Mouse (Mus musculus) hindbrain, embryonic 10.5 days (tissue): Measurements from ENCODE around the gene Ulk3. TPM values are rescaled to one million over a fixed set of nuclear protein-coding genes. Genes with fewer than 3 reads are reported as not detected.

Source experiments
- DNase-seq: peaks from one replicate; pipeline ENCODE4 v3.0.0-alpha.2; 2017; ENCODE audit warnings: low spot score
- H3K27ac ChIP-seq: fragments of 300-500 bp; sonication (generic); 2 replicates; pipeline ENCODE4 v1.5.1; 2016; ENCODE audit warnings: mild to moderate bottlenecking, moderate library complexity
- H3K27me3 ChIP-seq: fragments of 300-500 bp; sonication (generic); 2 replicates; pipeline ENCODE4 v1.6.1; 2016; ENCODE audit warnings: mild to moderate bottlenecking; ENCODE audit not compliant: poor library complexity, insufficient read depth, severe bottlenecking
- H3K36me3 ChIP-seq: fragments of 300-500 bp; sonication (generic); 2 replicates; pipeline ENCODE4 v1.6.1; 2016; ENCODE audit warnings: mild to moderate bottlenecking, moderate library complexity
- H3K4me1 ChIP-seq: fragments of 300-500 bp; sonication (generic); replicated peaks from 2 replicates; pipeline ENCODE4 v1.6.1; 2016; ENCODE audit warnings: mild to moderate bottlenecking
- H3K4me3 ChIP-seq: fragments of 300-500 bp; sonication (generic); 2 replicates; pipeline ENCODE4 v1.5.1; 2016; ENCODE audit warnings: mild to moderate bottlenecking, moderate library complexity
- H3K9me3 ChIP-seq: fragments of 300-500 bp; sonication (generic); 2 replicates; pipeline ENCODE4 v1.6.1; 2016; ENCODE audit warnings: mild to moderate bottlenecking, moderate library complexity
- WGBS: fragments of 180-500 bp; shearing (Covaris S2); methylation state at CpG from one replicate; pipeline ENCODE4 v1.1.7; 2016; 5-methylcytosine and 5-hydroxymethylcytosine counted together
- polyA plus RNA-seq: library from polyadenylated mRNA; unstranded; fragments of >200 nt; fragmentation: Nextera tagmentation; extraction: Ambion mirVana; gene quantifications from 2 replicates; pipeline ENCODE4 v1.2.1, GENCODE M21; 2016

Gene Ulk3
- polyA plus RNA-seq, 1 experiment from 2014 or later: 14.6 TPM

- H3K4me1 ChIP-seq: peaks cover 17% of the 10 kb centered on the region
- DNase-seq: no peak
- no peaks in the 10 kb centered on the region for H3K27me3 ChIP-seq
- H3K27ac ChIP-seq: no peak overlapping the region
- WGBS: 85% methylated on average over 3 of the region's 3 CpGs
- H3K36me3 ChIP-seq: peaks cover 82% of the 10 kb centered on the region
- H3K4me3 ChIP-seq: no peak overlapping the region
- no peaks in the 10 kb centered on the region for H3K9me3 ChIP-seq
Measured at GRCm38 (mm10) chr9:57584991-57585390, 4.3 kb upstream of the Ulk3 start.

GRCm38 (mm10) chr9:57590726-57591125, 1.5 kb downstream of the Ulk3 start:
- no peak for DNase-seq
- 37% methylated on average over 5 of the region's 5 CpGs for WGBS
- H3K27me3 ChIP-seq: peaks cover 6% of the 10 kb centered on the region; the same call in 1 of the 2 replicates
- peaks cover 42% of the 10 kb centered on the region for H3K36me3 ChIP-seq
- H3K4me3 ChIP-seq: no peak overlapping the region
- peaks cover 61% of the 10 kb centered on the region for H3K4me1 ChIP-seq
- H3K9me3 ChIP-seq: no peaks in the 10 kb centered on the region
- H3K27ac ChIP-seq: no peak overlapping the region

- Histone ChIP-seq H3K4me1 (peaks cover 76% of the 10 kb centered on the region), H3K36me3 (peaks cover 17% of the 10 kb centered on the region), H3K9me3 (no peaks in the 10 kb centered on the region), H3K27ac (peak overlapping the region; percentile 71), H3K27me3 (peaks cover 6% of the 10 kb centered on the region; the same call in 1 of the 2 replicates), H3K4me3 (no peak overlapping the region)
- DNase-seq: peak; percentile 46
- WGBS: 39% methylated on average over 12 of the region's 12 CpGs
Measured at GRCm38 (mm10) chr9:57593454-57594173, 4.4 kb downstream of the Ulk3 start.

GRCm38 (mm10) chr9:57594174-57594509, 4.9 kb downstream of the Ulk3 start:
- H3K27me3 ChIP-seq: peaks cover 6% of the 10 kb centered on the region; the same call in 1 of the 2 replicates
- H3K9me3 ChIP-seq: no peaks in the 10 kb centered on the region
- peaks cover 76% of the 10 kb centered on the region for H3K4me1 ChIP-seq
- H3K36me3 ChIP-seq: peaks cover 17% of the 10 kb centered on the region
- H3K4me3 ChIP-seq: no peak overlapping the region
- peak overlapping the region; percentile 71 for H3K27ac ChIP-seq
- DNase-seq: no peak
- 56% methylated on average over 9 of the region's 9 CpGs for WGBS

GRCm38 (mm10) chr9:57597265-57597664, 8.0 kb downstream of the Ulk3 start:
- DNase-seq: no peak
- Histone ChIP-seq H3K27ac (peak overlapping the region; percentile 59), H3K4me1 (peaks cover 85% of the 10 kb centered on the region), H3K27me3 (no peaks in the 10 kb centered on the region), H3K36me3 (peaks cover 17% of the 10 kb centered on the region), H3K9me3 (no peaks in the 10 kb centered on the region), H3K4me3 (no peak overlapping the region)
- 91% methylated on average over 8 of the region's 8 CpGs for WGBS

- no peaks in the 10 kb centered on the region for H3K9me3 ChIP-seq
- WGBS: 21% methylated on average over 4 of the region's 4 CpGs
- peaks cover 14% of the 10 kb centered on the region for H3K36me3 ChIP-seq
- peak overlapping the region; percentile 59 for H3K27ac ChIP-seq
- peaks cover 83% of the 10 kb centered on the region for H3K4me1 ChIP-seq
- no peak overlapping the region for H3K4me3 ChIP-seq
- H3K27me3 ChIP-seq: no peaks in the 10 kb centered on the region
- DNase-seq: peak; percentile 52
Measured at GRCm38 (mm10) chr9:57597929-57598382, 8.7 kb downstream of the Ulk3 start.

GRCm38 (mm10) chr9:57598851-57599563, 9.8 kb downstream of the Ulk3 start:
- peak; percentile 58 for DNase-seq
- 0 out of 2 replicates have a peak, but pooled peaks cover 3% of the 10 kb centered on the region for H3K27me3 ChIP-seq
- H3K27ac ChIP-seq: peak overlapping the region; percentile 59
- H3K4me3 ChIP-seq: no peak overlapping the region; the same call in 1 of the 2 replicates
- peaks cover 11% of the 10 kb centered on the region for H3K36me3 ChIP-seq
- H3K4me1 ChIP-seq: peaks cover 73% of the 10 kb centered on the region
- 34% methylated on average over 8 of the region's 8 CpGs for WGBS
- no peaks in the 10 kb centered on the region for H3K9me3 ChIP-seq

- Histone ChIP-seq H3K27me3 (peaks cover 19% of the 10 kb centered on the region), H3K4me1 (peaks cover 60% of the 10 kb centered on the region), H3K9me3 (no peaks in the 10 kb centered on the region), H3K27ac (peak overlapping the region; percentile 59), H3K4me3 (no peak overlapping the region; the same call in 1 of the 2 replicates), H3K36me3 (no peaks in the 10 kb centered on the region)
- 7% methylated on average over 3 of the region's 3 CpGs for WGBS
- peak; percentile 55 for DNase-seq
Measured at GRCm38 (mm10) chr9:57600620-57601352, 11.5 kb downstream of the Ulk3 start.

GRCm38 (mm10) chr9:57601353-57601706, 12.1 kb downstream of the Ulk3 start:
- no peak for DNase-seq
- Histone ChIP-seq H3K27ac (peak overlapping the region; percentile 59; the same call in 1 of the 2 replicates), H3K27me3 (peaks cover 25% of the 10 kb centered on the region), H3K4me1 (peaks cover 65% of the 10 kb centered on the region), H3K36me3 (no peaks in the 10 kb centered on the region), H3K4me3 (no peak overlapping the region), H3K9me3 (no peaks in the 10 kb centered on the region)
- WGBS: 78% methylated on average over 2 of the region's 2 CpGs

GRCm38 (mm10) chr9:57602098-57602497, 12.8 kb downstream of the Ulk3 start:
- WGBS: 77% methylated on average over 8 of the region's 8 CpGs
- Histone ChIP-seq H3K27me3 (peaks cover 32% of the 10 kb centered on the region), H3K9me3 (no peaks in the 10 kb centered on the region), H3K4me3 (no peak overlapping the region), H3K36me3 (no peaks in the 10 kb centered on the region), H3K4me1 (peaks cover 69% of the 10 kb centered on the region), H3K27ac (no peak overlapping the region; the same call in 1 of the 2 replicates)
- DNase-seq: no peak

- H3K27me3 ChIP-seq: peaks cover 34% of the 10 kb centered on the region
- no peaks in the 10 kb centered on the region for H3K9me3 ChIP-seq
- no peak for DNase-seq
- no peaks in the 10 kb centered on the region for H3K36me3 ChIP-seq
- no peak overlapping the region for H3K27ac ChIP-seq
- peaks cover 41% of the 10 kb centered on the region for H3K4me1 ChIP-seq
- 80% methylated on average over 4 of the region's 4 CpGs for WGBS
- H3K4me3 ChIP-seq: no peak overlapping the region
Measured at GRCm38 (mm10) chr9:57604875-57605274, 15.6 kb downstream of the Ulk3 start.

- H3K9me3 ChIP-seq: no peaks in the 10 kb centered on the region
- 20% methylated on average over 9 of the region's 9 CpGs for WGBS
- no peaks in the 10 kb centered on the region for H3K36me3 ChIP-seq
- peaks cover 40% of the 10 kb centered on the region for H3K4me1 ChIP-seq
- H3K4me3 ChIP-seq: no peak overlapping the region
- no peak for DNase-seq
- peaks cover 34% of the 10 kb centered on the region for H3K27me3 ChIP-seq
- no peak overlapping the region for H3K27ac ChIP-seq
Measured at GRCm38 (mm10) chr9:57605503-57605902, 16.3 kb downstream of the Ulk3 start.
